Mouse (Mus musculus) MEL (cell line): ENCODE measurements around the gene Cbfa2t2. TPM values are rescaled to one million over a fixed set of nuclear protein-coding genes. Genes with fewer than 3 reads are reported as not detected.

Experiments used
- DNase-seq: peaks from one replicate; pipeline ENCODE4 v3.0.0; 2011; ENCODE audit warnings: low read depth, low spot score
- H3K27ac ChIP-seq: 2 replicates; pipeline ENCODE4 v1.5.1; 2012; ENCODE audit warnings: low read depth, mild to moderate bottlenecking, control low read depth, low read length, moderate library complexity; ENCODE audit not compliant: control insufficient read depth
- H3K27me3 ChIP-seq, 2 experiments: fragments of 150-350 bp in 1 of 2; sonication (generic) in 1 of 2; 2 replicates each; pipeline ENCODE4 v1.6.1; 2012; ENCODE audit warnings: low read length in 2 of 2, mild to moderate bottlenecking in 2 of 2, improper control_type of control experiment in 1 of 2, moderate library complexity in 1 of 2; ENCODE audit not compliant: insufficient read depth in 2 of 2, control insufficient read depth in 1 of 2
- H3K36me3 ChIP-seq, 2 experiments: 2 replicates each; pipeline ENCODE4 v1.6.1; 2012 to 2014; ENCODE audit warnings: low read length in 2 of 2, improper control_type of control experiment in 1 of 2, inconsistent platforms in 1 of 2, mild to moderate bottlenecking in 1 of 2; ENCODE audit not compliant: insufficient read depth in 2 of 2, control insufficient read depth in 1 of 2
- H3K4me1 ChIP-seq, 2 experiments: fragments of 150-350 bp in 1 of 2; sonication (generic) in 1 of 2; 2 replicates each; pipeline ENCODE4 v1.6.1; 2012; ENCODE audit warnings: low read length in 2 of 2, improper control_type of control experiment in 1 of 2, mild to moderate bottlenecking in 1 of 2; ENCODE audit not compliant: insufficient read depth in 2 of 2, control insufficient read depth in 1 of 2
- H3K4me3 ChIP-seq, 2 experiments: fragments of 150-350 bp in 1 of 2; sonication (generic) in 1 of 2; 2 replicates each; pipeline ENCODE4 v1.5.1; 2012; ENCODE audit warnings: low read depth in 2 of 2, low read length in 2 of 2, mild to moderate bottlenecking in 2 of 2, moderate library complexity in 2 of 2, control low read depth in 1 of 2, improper control_type of control experiment in 1 of 2; ENCODE audit not compliant: control insufficient read depth in 1 of 2, insufficient read depth in 1 of 2
- H3K79me2 ChIP-seq: 2 replicates; pipeline ENCODE4 v1.6.1; 2012; ENCODE audit warnings: mild to moderate bottlenecking, low read length, moderate library complexity; ENCODE audit not compliant: control insufficient read depth, poor library complexity, insufficient read depth
- H3K9ac ChIP-seq: 2 replicates; pipeline ENCODE4 v1.6.1; 2012; ENCODE audit warnings: low read depth, mild to moderate bottlenecking, control low read depth, low read length, moderate library complexity; ENCODE audit not compliant: control insufficient read depth, poor library complexity, severe bottlenecking
- H3K9me3 ChIP-seq: fragments of 150-350 bp; sonication (generic); replicated peaks from 2 replicates; pipeline ENCODE4 v1.6.1; 2012; ENCODE audit warnings: mild to moderate bottlenecking, low read length, improper control_type of control experiment, moderate library complexity; ENCODE audit not compliant: insufficient read depth
- CHD2 ChIP-seq: IDR thresholded peaks from 2 replicates; pipeline ENCODE4 v1.6.1; 2011; ENCODE audit warnings: low read length, improper control_type of control experiment
- CTCF ChIP-seq, 3 experiments: IDR thresholded peaks in 2 of 3; conservative IDR thresholded peaks in 1 of 3; 2 replicates each; pipeline ENCODE4 v1.5.1; 2011 to 2012; ENCODE audit warnings: low read length in 3 of 3, low read depth in 2 of 3, mild to moderate bottlenecking in 2 of 3, improper control_type of control experiment in 1 of 3, inconsistent platforms in 1 of 3, mixed read lengths in 1 of 3, moderate library complexity in 1 of 3; ENCODE audit not compliant: control insufficient read depth in 1 of 3, insufficient read depth in 1 of 3, poor library complexity in 1 of 3, severe bottlenecking in 1 of 3
- EP300 ChIP-seq, 2 experiments: IDR thresholded peaks; 2 replicates each; pipeline ENCODE4 v1.6.1; 2011; ENCODE audit warnings: improper control_type of control experiment in 2 of 2, low read length in 2 of 2, low read depth in 1 of 2, mild to moderate bottlenecking in 1 of 2
- ETS1 ChIP-seq: IDR thresholded peaks from 2 replicates; pipeline ENCODE4 v1.6.1; 2012; ENCODE audit warnings: low read depth, mild to moderate bottlenecking, inconsistent platforms, low read length, improper control_type of control experiment, moderate library complexity
- HCFC1 ChIP-seq: IDR thresholded peaks from 2 replicates; pipeline ENCODE4 v1.6.1; 2012; ENCODE audit warnings: low read depth, mild to moderate bottlenecking, inconsistent platforms, low read length, improper control_type of control experiment, moderate library complexity
- KAT2A ChIP-seq: conservative IDR thresholded peaks from 2 replicates; pipeline ENCODE4 v1.6.1; 2012; ENCODE audit warnings: low read depth, low read length, improper control_type of control experiment, inconsistent platforms
- MYC ChIP-seq: IDR thresholded peaks from 2 replicates; pipeline ENCODE4 v1.6.1; 2011; ENCODE audit warnings: low read depth, mild to moderate bottlenecking, low read length, improper control_type of control experiment, moderate library complexity
- NELFE ChIP-seq: IDR thresholded peaks from 2 replicates; pipeline ENCODE4 v1.6.1; 2011; ENCODE audit warnings: low read depth, low read length, improper control_type of control experiment
- POLR2A ChIP-seq, 2 experiments: IDR thresholded peaks; 2 replicates each; pipeline ENCODE4 v1.6.1; 2011 to 2012; ENCODE audit warnings: low read length in 2 of 2, mild to moderate bottlenecking in 2 of 2, control low read depth in 1 of 2, improper control_type of control experiment in 1 of 2, low read depth in 1 of 2, moderate library complexity in 1 of 2; ENCODE audit not compliant: control insufficient read depth in 1 of 2, insufficient read depth in 1 of 2, poor library complexity in 1 of 2
- POLR2AphosphoS5 ChIP-seq: IDR thresholded peaks from 2 replicates; pipeline ENCODE4 v1.6.1; 2012; ENCODE audit warnings: low read depth, borderline replicate concordance, mild to moderate bottlenecking, inconsistent platforms, low read length, moderate library complexity, mixed read lengths
- RAD21 ChIP-seq: IDR thresholded peaks from 2 replicates; pipeline ENCODE4 v1.6.1; 2011; ENCODE audit warnings: mild to moderate bottlenecking, low read depth, low read length, improper control_type of control experiment
- SIN3A ChIP-seq: IDR thresholded peaks from 2 replicates; pipeline ENCODE4 v1.6.1; 2012; ENCODE audit warnings: low read length, improper control_type of control experiment, inconsistent platforms
- SMC3 ChIP-seq: IDR thresholded peaks from 2 replicates; pipeline ENCODE4 v1.6.1; 2011; ENCODE audit warnings: low read depth, low read length, improper control_type of control experiment
- TAL1 ChIP-seq: IDR thresholded peaks from 2 replicates; pipeline ENCODE4 v1.6.1; 2012; ENCODE audit warnings: mild to moderate bottlenecking, inconsistent platforms, low read length, moderate library complexity, mixed read lengths
- TBP ChIP-seq: IDR thresholded peaks from 2 replicates; pipeline ENCODE4 v1.8.0; 2011; ENCODE audit warnings: low read depth, low read length, improper control_type of control experiment
- ZC3H11A ChIP-seq: IDR thresholded peaks from 2 replicates; pipeline ENCODE4 v1.6.1; 2012; ENCODE audit warnings: low read depth, mild to moderate bottlenecking, inconsistent platforms, low read length, improper control_type of control experiment
- ZKSCAN1 ChIP-seq: IDR thresholded peaks from 2 replicates; pipeline ENCODE4 v1.6.1; 2012; ENCODE audit warnings: low read depth, mild to moderate bottlenecking, inconsistent platforms, low read length, improper control_type of control experiment, moderate library complexity
- ZMIZ1 ChIP-seq: IDR thresholded peaks from 2 replicates; pipeline ENCODE4 v1.6.1; 2012; ENCODE audit warnings: low read depth, mild to moderate bottlenecking, inconsistent platforms, low read length, improper control_type of control experiment, moderate library complexity
- polyA plus RNA-seq, 2 experiments: library from polyadenylated mRNA; stranded (reverse) in 1 of 2; unstranded in 1 of 2; fragments of >175 nt in 1 of 2; fragments of >200 nt in 1 of 2; gene quantifications; 2 replicates each; pipeline versions ENCODE4 v1.2.1 to v1.2.4; 2012; ENCODE audit warnings: low replicate concordance in 2 of 2, low read depth in 1 of 2; ENCODE audit not compliant: insufficient read length in 2 of 2, insufficient read depth in 1 of 2, missing spikeins in 1 of 2
- total RNA-seq: library from RNA; depleted of rRNA; stranded (reverse); fragments of 300-350 nt; gene quantifications from 2 replicates; pipeline ENCODE4 v1.2.3, GENCODE M21; 2012

Gene Cbfa2t2
- total and polyA plus RNA-seq, 3 experiments = 5.9 to 23.1 TPM; not detected in 1

DNA sequence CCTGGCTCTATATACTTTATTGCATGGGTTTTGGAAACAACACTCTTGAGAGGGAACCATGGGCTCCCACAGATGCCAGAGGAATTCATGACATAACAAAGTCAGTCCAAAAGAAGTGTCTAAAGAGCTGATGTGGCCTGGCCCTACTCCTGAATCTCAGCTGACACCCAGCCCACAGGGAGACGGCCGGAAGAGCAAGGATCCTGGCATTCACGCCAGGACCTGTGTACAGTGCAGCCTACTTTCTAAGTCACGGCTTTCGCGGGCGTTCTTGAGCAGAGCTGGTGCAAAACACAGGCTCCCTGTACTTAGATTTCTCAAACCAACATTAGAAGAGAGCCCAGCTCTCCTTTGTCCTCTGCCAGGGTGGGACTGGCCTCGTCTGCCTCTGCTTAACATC is 144.3 kb downstream of the Cbfa2t2 start:
- H3K9ac ChIP-seq = no peak overlapping the region
- DNase-seq = no peak
- no peak overlapping the region for H3K4me3 ChIP-seq
- H3K79me2 ChIP-seq = no peaks in the 10 kb centered on the region
- TF ChIP-seq TBP (no peak), TAL1 (no peak), MYC (no peak), ZC3H11A (no peak), NELFE (no peak), POLR2AphosphoS5 (no peak), EP300 (IDR thresholded peaks at IDR 0.05; ENCODE audit: low read depth in 1 of 2, low read length in 2 of 2) (no peak), RAD21 (no peak), KAT2A (no peak)
- H3K4me1 ChIP-seq = peaks cover 12 to 16% of the 10 kb centered on the region in 2 experiments
- H3K36me3 ChIP-seq = peaks cover 0 to 14% of the 10 kb centered on the region in 2 experiments; a peak in 2 of 4 replicates
- no peaks in the 10 kb centered on the region for H3K27me3 ChIP-seq
- no peak overlapping the region for H3K27ac ChIP-seq
- H3K9me3 ChIP-seq = no peaks in the 10 kb centered on the region

- TF ChIP-seq POLR2AphosphoS5 (no peak), CHD2 (no peak), SMC3 (peak; percentile 11; the same call in 1 of the 2 replicates), RAD21 (peak; percentile 21), SIN3A (no peak), CTCF (IDR thresholded peaks at IDR 0.05 in 2 of 3, conservative IDR thresholded peaks at IDR 0.05 in 1 of 3; ENCODE audit: control insufficient read depth in 1 of 3, insufficient read depth in 1 of 3, low read depth in 2 of 3, low read length in 3 of 3, poor library complexity in 1 of 3, severe bottlenecking in 1 of 3) (peak; percentile 37 to 40 (median 38)), HCFC1 (no peak), ZMIZ1 (no peak), TAL1 (no peak), ZKSCAN1 (no peak), ETS1 (no peak), POLR2A (IDR thresholded peaks at IDR 0.05; ENCODE audit: control insufficient read depth in 1 of 2, insufficient read depth in 1 of 2, low read depth in 1 of 2, low read length in 2 of 2, poor library complexity in 1 of 2) (no peak)
- Histone ChIP-seq H3K27ac (no peak overlapping the region), H3K9me3 (no peaks in the 10 kb centered on the region), H3K4me1 (peaks cover 12 to 16% of the 10 kb centered on the region in 2 experiments), H3K4me3 (no peak overlapping the region), H3K9ac (no peak overlapping the region), H3K79me2 (no peaks in the 10 kb centered on the region), H3K36me3 (peaks cover 0 to 14% of the 10 kb centered on the region in 2 experiments; a peak in 2 of 4 replicates), H3K27me3 (no peaks in the 10 kb centered on the region)
- peak; percentile 52 for DNase-seq
These were observed 145.1 kb downstream of the Cbfa2t2 start for GRCm38 (mm10) chr2:154581421-154581820.
